Comparison of ENCODE assay signal across 20 mouse cellular contexts in genomic region chr2:153177188-153177587, GRCm38 (mm10).
"Had no signal": no experiment of that assay in that cellular context is flagged by ENCODE, and none has a peak within 500 bp of the region (broad histone marks: within the 10 kb centered on the region; RNA-seq: fewer than 3 reads in every experiment).

No protein-coding gene starts in this region.

- H3K9ac ChIP-seq: limb, embryonic 13.5 days; liver, embryonic 13.5 days; lung, embryonic 14.5 days; neural tube, embryonic 12.5 days; neural tube, embryonic 15.5 days had no signal

- DNase-seq: kidney, adult 8-10 months; kidney, postnatal 25 days; layer of hippocampus, adult 9-11 months; liver, embryonic 13.5 days; lung, embryonic 14.5 days; lung, postnatal 4 days; midbrain, embryonic 14.5 days; right cerebral cortex, adult 18-20 months; right cerebral cortex, postnatal 14 days; right cerebral cortex, postnatal 4 days; thymus, postnatal 25 days had no signal

- H3K9me3 ChIP-seq: limb, embryonic 10.5 days; limb, embryonic 13.5 days; liver, embryonic 13.5 days; neural tube, embryonic 12.5 days; neural tube, embryonic 15.5 days had no signal

- H3K4me3 ChIP-seq: limb, embryonic 10.5 days; limb, embryonic 13.5 days; liver, embryonic 13.5 days; neural tube, embryonic 12.5 days; neural tube, embryonic 15.5 days had no signal

- H3K4me1 ChIP-seq: limb, embryonic 10.5 days; limb, embryonic 13.5 days; neural tube, embryonic 12.5 days; neural tube, embryonic 15.5 days had no signal

- H3K4me2 ChIP-seq: limb, embryonic 13.5 days; liver, embryonic 13.5 days; lung, embryonic 14.5 days; midbrain, embryonic 11.5 days; neural tube, embryonic 12.5 days; neural tube, embryonic 15.5 days had no signal

- ATAC-seq: inflammation-experienced regulatory T-cells, adult 6 months; intestine, embryonic 16.5 days; lung, postnatal 0 days had no signal

- H3K27me3 ChIP-seq: limb, embryonic 13.5 days; liver, embryonic 13.5 days; neural tube, embryonic 12.5 days; neural tube, embryonic 15.5 days had no signal

- H3K27ac ChIP-seq: kidney, postnatal 0 days; limb, embryonic 10.5 days; limb, embryonic 13.5 days; liver, embryonic 13.5 days; neural tube, embryonic 12.5 days; neural tube, embryonic 15.5 days had no signal
